Mouse (Mus musculus) lung, adult 2 months (tissue): ENCODE results near the gene Fcgr1. TPM values are rescaled to one million over a fixed set of nuclear protein-coding genes. Genes with fewer than 3 reads are reported as not detected.
"Not testable (repeated sequence)": the region's sequence is repeated elsewhere in the genome, so short reads cannot be mapped to it uniquely, and the experiment has no call there.

Experiments
- DNase-seq: peaks from one replicate; pipeline ENCODE4 v3.0.0; 2022
- H3K4me1 ChIP-seq: fragments of 200-500 bp; 2 replicates; pipeline ENCODE4 v1.6.1; 2011; ENCODE audit warnings: low read length; ENCODE audit not compliant: control insufficient read depth, insufficient read depth
- H3K4me3 ChIP-seq: fragments of 200-500 bp; replicated peaks from 2 replicates; pipeline ENCODE3; 2011; ENCODE audit warnings: low read depth, mild to moderate bottlenecking, control low read depth, low read length; ENCODE audit errors: extremely low read depth
- CTCF ChIP-seq: fragments of 200-500 bp; IDR thresholded peaks from 2 replicates; pipeline ENCODE4 v1.5.1; 2011; ENCODE audit warnings: mild to moderate bottlenecking, low read length, control low read depth; ENCODE audit not compliant: insufficient read depth
- POLR2A ChIP-seq: fragments of 200-500 bp; IDR thresholded peaks from 2 replicates; pipeline ENCODE4 v1.6.1; 2011; ENCODE audit warnings: low read depth, mild to moderate bottlenecking, control low read depth, low read length, borderline replicate concordance; ENCODE audit errors: extremely low read depth
- WGBS: fragments of 180-500 bp; shearing (Covaris S2); methylation state at CpG from one replicate; pipeline ENCODE4 v1.1.7; 2018; 5-methylcytosine and 5-hydroxymethylcytosine counted together
- polyA plus RNA-seq: library from polyadenylated mRNA; depleted of rRNA; stranded (reverse); fragments of >200 nt; gene quantifications from 2 replicates; pipeline ENCODE4 v1.2.3, GENCODE M21; 2012

Fcgr1 gene
- polyA plus RNA-seq, 1 experiment: 2.9 TPM

DNA sequence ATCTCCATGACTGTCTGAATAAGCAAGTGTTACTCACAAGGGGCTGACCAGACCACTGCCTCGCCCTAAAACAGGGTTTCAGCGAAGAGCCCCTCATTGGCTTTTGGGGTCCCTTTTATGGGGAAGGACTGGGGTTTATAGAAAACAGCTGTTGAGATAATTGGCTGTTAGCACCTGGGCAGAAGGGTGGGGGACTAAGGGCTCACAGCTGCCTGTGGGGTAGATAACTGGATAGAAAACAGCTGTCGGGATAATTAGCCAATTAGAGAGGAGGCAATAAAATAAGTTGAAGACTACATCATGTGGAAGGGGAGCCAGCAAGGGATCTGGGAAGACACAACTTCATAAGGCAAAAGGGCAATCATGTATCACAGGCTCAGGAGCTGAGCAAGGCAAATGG lies 42.9 kb downstream of the Fcgr1 start:
- TF ChIP-seq CTCF: no peak
- H3K4me1 ChIP-seq: peaks cover 4% of the 10 kb centered on the region; the same call in 1 of the 2 replicates
- no peak overlapping the region for H3K4me3 ChIP-seq
- 77% methylated on average over 3 of the region's 3 CpGs for WGBS
- no peak for DNase-seq

- DNase-seq: no peak
- TF ChIP-seq CTCF: no peak
- no peak for TF ChIP-seq POLR2A
- WGBS: 57% methylated on average over 4 of the region's 4 CpGs
- Histone ChIP-seq H3K4me1 (peaks cover 6% of the 10 kb centered on the region), H3K4me3 (no peak overlapping the region)
These were observed 44.8 kb downstream of the Fcgr1 start for GRCm38 (mm10) chr3:96249034-96249345.

GRCm38 (mm10) chr3:96248141-96249033 lies 45.4 kb downstream of the Fcgr1 start:
- Histone ChIP-seq H3K4me3 (no peak overlapping the region), H3K4me1 (peaks cover 10% of the 10 kb centered on the region)
- no peak for DNase-seq
- TF ChIP-seq CTCF: no peak
- no peak for TF ChIP-seq POLR2A
- WGBS: 60% methylated on average over 6 of the region's 6 CpGs

DNA sequence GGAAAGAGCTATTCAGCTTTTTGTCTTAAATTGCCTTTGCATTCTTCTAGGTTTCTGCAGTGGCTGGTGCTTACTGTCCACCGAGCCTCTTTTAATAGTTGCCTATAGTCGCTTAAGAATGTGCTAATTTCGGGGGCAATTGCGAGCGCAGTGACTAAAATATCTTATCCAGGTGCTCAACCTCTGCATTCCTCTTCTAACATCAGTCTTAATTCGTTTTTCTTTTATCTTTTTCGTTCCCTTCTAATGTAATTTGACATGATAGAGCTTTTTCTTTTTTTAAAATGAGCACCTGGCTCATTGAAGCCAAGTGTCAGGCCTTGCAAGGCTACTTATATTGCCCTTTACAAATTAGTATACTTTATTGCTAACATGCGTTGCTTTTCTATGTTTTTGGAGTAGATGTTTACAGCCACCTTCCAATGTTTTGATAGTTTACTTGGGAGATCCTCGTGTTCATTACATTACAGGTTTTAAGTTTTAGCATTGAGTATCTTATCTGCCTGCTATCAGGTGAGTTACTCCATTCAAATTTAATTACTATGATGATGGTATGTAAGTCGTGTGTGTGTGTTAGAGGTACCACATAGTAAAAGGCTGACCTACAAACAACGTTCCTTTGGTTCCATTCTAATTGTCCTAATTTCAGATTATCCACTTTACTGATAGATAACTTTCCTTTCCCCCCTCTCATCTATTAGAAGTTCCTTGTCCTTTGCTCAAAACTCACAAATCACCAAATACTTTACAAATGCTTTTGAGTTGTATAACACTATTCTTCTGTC lies 46.2 kb downstream of the Fcgr1 start:
- TF ChIP-seq POLR2A: no peak
- TF ChIP-seq CTCF: no peak
- no peak overlapping the region for H3K4me3 ChIP-seq
- WGBS: 43% methylated on average over 11 of the region's 11 CpGs
- H3K4me1 ChIP-seq: peaks cover 13% of the 10 kb centered on the region
- no peak for DNase-seq

- 0% methylated on average over 12 of the region's 47 CpGs for WGBS
- Histone ChIP-seq H3K4me3 (peak within 1 kb of the TSS; percentile 56), H3K4me1 (peaks cover 13% of the 10 kb centered on the region)
- DNase-seq: not testable (repeated sequence)
These were observed 47.3 kb downstream of the Fcgr1 start, which contains the start of gene Hist2h3c1 for GRCm38 (mm10) chr3:96246427-96246856. Gene Hist2h3c1, plus strand, starts transcription at chr3:96246685.

GRCm38 (mm10) chr3:96246018-96246417 lies 47.8 kb downstream of the Fcgr1 start:
- Histone ChIP-seq H3K4me3 (peak overlapping the region; percentile 56), H3K4me1 (peaks cover 13% of the 10 kb centered on the region)
- not testable (repeated sequence) for DNase-seq
- WGBS: 0% methylated on average over 12 of the region's 21 CpGs
- peak; percentile 28; the same call in 1 of the 2 replicates for TF ChIP-seq POLR2A

- Histone ChIP-seq H3K4me1 (peaks cover 13% of the 10 kb centered on the region), H3K4me3 (peak within 1 kb of the TSS; percentile 91)
- DNase-seq: peak; percentile 90
- TF ChIP-seq POLR2A: peak; percentile 96
- whole genome bisulfite sequencing: under 1% methylated on average over 45 of the region's 88 CpGs
These were observed 48.5 kb downstream of the Fcgr1 start, which contains the start of gene Hist2h2aa1 for GRCm38 (mm10) chr3:96245003-96245886. Gene Hist2h2aa1, plus strand, starts transcription at chr3:96245497.

GRCm38 (mm10) chr3:96243921-96244572 lies 49.7 kb downstream of the Fcgr1 start:
- 64% methylated on average over 7 of the region's 7 CpGs for WGBS
- DNase-seq: no peak
- TF ChIP-seq CTCF (no peak), POLR2A (no peak)
- Histone ChIP-seq H3K4me3 (peak overlapping the region; percentile 91), H3K4me1 (peaks cover 13% of the 10 kb centered on the region)

GRCm38 (mm10) chr3:96240799-96241197 lies 53.0 kb downstream of the Fcgr1 start:
- no peak overlapping the region for H3K4me3 ChIP-seq
- DNase-seq: no peak
- no peak for TF ChIP-seq POLR2A
- no peak for TF ChIP-seq CTCF
- peaks cover 18% of the 10 kb centered on the region for H3K4me1 ChIP-seq
- 73% methylated on average over 9 of the region's 9 CpGs for WGBS
